Mouse (Mus musculus) midbrain, postnatal 0 days (tissue): ENCODE results near the gene Clec16a. TPM values are rescaled to one million over a fixed set of nuclear protein-coding genes. Genes with fewer than 3 reads are reported as not detected.

Source experiments
- ATAC-seq: fragments of 200-750 bp; cut with Nextera tagmentation; 2 replicates; pipeline ENCODE4 v1.8.0; 2017; ENCODE audit warnings: moderate number of reproducible peaks, mild to moderate bottlenecking, moderate TSS enrichment, moderate library complexity; ENCODE audit not compliant: low FRiP score
- DNase-seq: peaks from one replicate; pipeline ENCODE4 v3.0.0-alpha.2; 2015; ENCODE audit warnings: low spot score
- H3K27ac ChIP-seq: fragments of 300-500 bp; sonication (generic); 2 replicates; pipeline ENCODE4 v1.5.1; 2014; ENCODE audit warnings: low read depth, mild to moderate bottlenecking, low read length, mixed read lengths
- H3K27me3 ChIP-seq: fragments of 300-500 bp; sonication (generic); 2 replicates; pipeline ENCODE4 v1.6.1; 2014; ENCODE audit warnings: low read length, control low read depth, mixed read lengths; ENCODE audit not compliant: insufficient read depth
- H3K36me3 ChIP-seq: fragments of 300-500 bp; sonication (generic); 2 replicates; pipeline ENCODE4 v1.6.1; 2014; ENCODE audit warnings: low read length, control low read depth, mixed read lengths; ENCODE audit not compliant: insufficient read depth
- H3K4me1 ChIP-seq: fragments of 300-500 bp; sonication (generic); 2 replicates; pipeline ENCODE4 v1.6.1; 2014; ENCODE audit warnings: mild to moderate bottlenecking, control low read depth, antibody characterized with exemption, low read length, mixed read lengths; ENCODE audit not compliant: insufficient read depth
- H3K4me2 ChIP-seq: fragments of 300-500 bp; sonication (generic); 2 replicates; pipeline ENCODE4 v1.6.1; 2014; ENCODE audit warnings: low read depth, mild to moderate bottlenecking, low read length, mixed read lengths; ENCODE audit not compliant: poor library complexity, severe bottlenecking
- H3K4me3 ChIP-seq: fragments of 300-500 bp; sonication (generic); 2 replicates; pipeline ENCODE4 v1.5.1; 2014; ENCODE audit warnings: low read depth, mild to moderate bottlenecking, low read length, moderate library complexity
- H3K9ac ChIP-seq: fragments of 300-500 bp; sonication (generic); replicated peaks from 2 replicates; pipeline ENCODE4 v1.6.1; 2014; ENCODE audit warnings: mild to moderate bottlenecking, low read length, moderate library complexity, mixed read lengths; ENCODE audit not compliant: poor library complexity, severe bottlenecking
- H3K9me3 ChIP-seq: fragments of 300-500 bp; sonication (generic); 2 replicates; pipeline ENCODE4 v1.6.1; 2016; ENCODE audit warnings: low read length, control low read depth
- CTCF ChIP-seq: IDR thresholded peaks from 2 replicates; pipeline ENCODE4 v1.5.1; 2016; ENCODE audit warnings: antibody characterized with exemption, mild to moderate bottlenecking
- WGBS: fragments of 180-500 bp; shearing (Covaris S2); extraction: QIAGEN DNeasy Blood & Tissue Kit; methylation state at CpG from one replicate; pipeline ENCODE4 v1.1.7; 2014; 5-methylcytosine and 5-hydroxymethylcytosine counted together
- polyA plus RNA-seq: library from polyadenylated mRNA; unstranded; fragments of >200 nt; fragmentation: Nextera tagmentation; extraction: Ambion mirVana; gene quantifications from 2 replicates; pipeline ENCODE4 v1.2.1, GENCODE M21; 2015
- total RNA-seq: library from RNA; depleted of rRNA; stranded (reverse); fragments of >200 nt; gene quantifications from 2 replicates; pipeline ENCODE4 v1.2.3, GENCODE M21; 2014

Clec16a gene
- total and polyA plus RNA-seq, 2 experiments from 2014 or later, result 63.8 to 69.5 TPM

GRCm38 (mm10) chr16:10569809-10570395, 24.8 kb downstream of the Clec16a start:
- TF ChIP-seq CTCF, result no peak
- Histone ChIP-seq H3K27ac (no peak overlapping the region), H3K27me3 (no peaks in the 10 kb centered on the region), H3K4me2 (no peak overlapping the region), H3K4me3 (no peak overlapping the region), H3K9ac (no peak overlapping the region), H3K36me3 (peaks cover 44% of the 10 kb centered on the region), H3K4me1 (no peaks in the 10 kb centered on the region), H3K9me3 (no peaks in the 10 kb centered on the region)
- no peak for ATAC-seq
- WGBS, result 90% methylated on average over 5 of the region's 5 CpGs
- no peak for DNase-seq

GRCm38 (mm10) chr16:10570708-10571107, 25.6 kb downstream of the Clec16a start:
- no peak overlapping the region for H3K4me2 ChIP-seq
- 80% methylated on average over 1 of the region's 1 CpGs for WGBS
- H3K27ac ChIP-seq, result no peak overlapping the region
- H3K4me1 ChIP-seq, result no peaks in the 10 kb centered on the region
- no peak for ATAC-seq
- DNase-seq, result no peak
- no peak overlapping the region for H3K9ac ChIP-seq
- peaks cover 49% of the 10 kb centered on the region for H3K36me3 ChIP-seq
- no peak for TF ChIP-seq CTCF
- H3K27me3 ChIP-seq, result no peaks in the 10 kb centered on the region
- no peak overlapping the region for H3K4me3 ChIP-seq
- no peaks in the 10 kb centered on the region for H3K9me3 ChIP-seq

- no peaks in the 10 kb centered on the region for H3K27me3 ChIP-seq
- ATAC-seq (no peak), DNase-seq (peak; percentile 58)
- TF ChIP-seq CTCF, result peak; percentile 72
- no peaks in the 10 kb centered on the region for H3K4me1 ChIP-seq
- H3K36me3 ChIP-seq, result peaks cover 58% of the 10 kb centered on the region
- H3K4me3 ChIP-seq, result no peak overlapping the region
- H3K27ac ChIP-seq, result no peak overlapping the region
- no peaks in the 10 kb centered on the region for H3K9me3 ChIP-seq
- no peak overlapping the region for H3K9ac ChIP-seq
- H3K4me2 ChIP-seq, result no peak overlapping the region
- WGBS, result 52% methylated on average over 2 of the region's 2 CpGs
These were observed 26.7 kb downstream of the Clec16a start for GRCm38 (mm10) chr16:10571820-10572219.

GRCm38 (mm10) chr16:10574936-10575335, 29.8 kb downstream of the Clec16a start:
- no peaks in the 10 kb centered on the region for H3K27me3 ChIP-seq
- no peak overlapping the region for H3K4me3 ChIP-seq
- H3K9ac ChIP-seq, result no peak overlapping the region
- WGBS, result 76% methylated on average over 2 of the region's 2 CpGs
- peak; percentile 15 for DNase-seq
- H3K9me3 ChIP-seq, result no peaks in the 10 kb centered on the region
- no peaks in the 10 kb centered on the region for H3K4me1 ChIP-seq
- no peak for TF ChIP-seq CTCF
- H3K4me2 ChIP-seq, result no peak overlapping the region
- H3K36me3 ChIP-seq, result peaks cover 69% of the 10 kb centered on the region
- no peak for ATAC-seq
- no peak overlapping the region for H3K27ac ChIP-seq

- 84% methylated on average over 4 of the region's 4 CpGs for WGBS
- Histone ChIP-seq H3K36me3 (peaks cover 71% of the 10 kb centered on the region), H3K4me2 (no peak overlapping the region), H3K27ac (no peak overlapping the region), H3K9ac (no peak overlapping the region), H3K27me3 (no peaks in the 10 kb centered on the region), H3K4me3 (no peak overlapping the region), H3K9me3 (no peaks in the 10 kb centered on the region), H3K4me1 (no peaks in the 10 kb centered on the region)
- DNase-seq (no peak), ATAC-seq (no peak)
- TF ChIP-seq CTCF, result no peak
These were observed 30.8 kb downstream of the Clec16a start for GRCm38 (mm10) chr16:10575915-10576314.

GRCm38 (mm10) chr16:10577548-10577947, 32.4 kb downstream of the Clec16a start:
- Histone ChIP-seq H3K9ac (no peak overlapping the region), H3K4me1 (no peaks in the 10 kb centered on the region), H3K36me3 (peaks cover 74% of the 10 kb centered on the region), H3K27me3 (no peaks in the 10 kb centered on the region), H3K4me2 (no peak overlapping the region), H3K4me3 (no peak overlapping the region), H3K9me3 (no peaks in the 10 kb centered on the region), H3K27ac (no peak overlapping the region)
- WGBS, result 91% methylated on average over 5 of the region's 5 CpGs
- no peak for DNase-seq
- TF ChIP-seq CTCF, result no peak
- no peak for ATAC-seq
